Mouse (Mus musculus) monocyte, adult 2 months (primary cell): Measurements from ENCODE around the gene Grsf1.

Experiments
- DNase-seq, 2 experiments: peaks; one replicate each; pipeline ENCODE4 v3.0.0; 2022; ENCODE audit warnings: low spot score in 2 of 2, low read depth in 1 of 2

Gene Grsf1

GRCm38 (mm10) chr5:88675443-88676387 is at the start of gene Grsf1:
Gene Grsf1, minus strand, starts transcription at chr5:88676171.
- peak; percentile 44 to 70 for DNase-seq

- DNase-seq: no peak
Observed at GRCm38 (mm10) chr5:88724030-88724429, 48.1 kb upstream of the Grsf1 start.

- no peak for DNase-seq
Observed at GRCm38 (mm10) chr5:88722213-88722600, 46.2 kb upstream of the Grsf1 start.

GRCm38 (mm10) chr5:88721565-88722212 is 45.7 kb upstream of the Grsf1 start:
- DNase-seq: peak in 1 of 2 experiments; percentile 4

GRCm38 (mm10) chr5:88721003-88721475 is 45.1 kb upstream of the Grsf1 start:
- no peak for DNase-seq

GRCm38 (mm10) chr5:88720116-88721002 is 44.4 kb upstream of the Grsf1 start, which contains the start of gene Mob1b:
Gene Mob1b, plus strand, starts transcription at chr5:88720855.
- peak; percentile 81 to 92 for DNase-seq

- DNase-seq: no peak
Observed at GRCm38 (mm10) chr5:88716983-88717382, 41.0 kb upstream of the Grsf1 start.

- no peak for DNase-seq
Observed at GRCm38 (mm10) chr5:88712328-88712727, 36.4 kb upstream of the Grsf1 start.

GRCm38 (mm10) chr5:88711618-88712224 is 35.8 kb upstream of the Grsf1 start:
- no peak for DNase-seq

GRCm38 (mm10) chr5:88711128-88711527 is 35.2 kb upstream of the Grsf1 start:
- DNase-seq: no peak

- DNase-seq: no peak
Observed at GRCm38 (mm10) chr5:88703551-88703950, 27.6 kb upstream of the Grsf1 start.

- no peak for DNase-seq
Observed at GRCm38 (mm10) chr5:88702041-88702440, 26.1 kb upstream of the Grsf1 start.

- DNase-seq: no peak
Observed at GRCm38 (mm10) chr5:88699251-88699913, 23.4 kb upstream of the Grsf1 start.

- DNase-seq: no peak
Observed at GRCm38 (mm10) chr5:88697291-88697690, 21.3 kb upstream of the Grsf1 start.

GRCm38 (mm10) chr5:88693057-88693456 is 17.1 kb upstream of the Grsf1 start:
- DNase-seq: no peak

GRCm38 (mm10) chr5:88692586-88692985 is 16.6 kb upstream of the Grsf1 start:
- DNase-seq: no peak

GRCm38 (mm10) chr5:88691506-88692095 is 15.6 kb upstream of the Grsf1 start:
- no peak for DNase-seq

- DNase-seq: no peak
Observed at GRCm38 (mm10) chr5:88690681-88691505, 14.9 kb upstream of the Grsf1 start.
